8 mouse cellular contexts compared by ENCODE assay signal in the genomic region with DNA sequence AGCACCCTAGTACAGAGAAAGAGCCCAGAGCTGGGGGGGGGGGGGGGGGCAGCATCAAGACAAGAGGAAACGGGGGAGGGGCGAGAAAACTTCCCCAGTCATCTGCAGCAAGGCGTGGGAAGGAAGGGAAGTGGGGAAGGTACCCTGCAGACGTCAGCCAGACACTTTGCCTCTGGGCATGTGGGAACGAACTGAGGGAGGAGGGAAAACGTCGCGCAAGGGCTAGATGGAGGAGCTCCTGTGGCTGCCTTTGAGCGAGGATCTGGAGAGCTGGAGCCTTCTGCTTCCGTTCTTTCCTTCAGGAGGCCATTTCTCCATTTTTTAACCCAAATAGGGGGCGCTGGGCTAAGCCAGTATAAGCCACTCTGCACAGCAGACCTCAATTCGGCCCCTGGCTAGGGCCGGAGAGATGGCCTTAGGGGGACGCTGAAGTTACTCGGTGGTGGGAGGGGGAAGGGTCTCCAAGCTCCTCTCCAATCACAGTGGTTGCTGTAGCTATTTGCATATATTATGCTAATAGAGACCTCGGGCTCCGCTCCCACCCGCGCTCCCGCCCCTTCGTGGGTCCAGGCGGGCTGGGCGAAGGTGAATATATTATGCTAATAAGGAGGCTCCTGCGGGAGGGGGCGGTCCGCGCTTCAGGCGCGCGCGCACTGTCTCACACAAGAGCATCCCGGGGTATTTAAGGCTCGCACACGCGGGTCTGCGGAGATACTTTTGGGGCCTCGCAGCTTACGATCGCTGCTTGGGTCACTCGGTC. TPM values are rescaled to one million over a fixed set of nuclear protein-coding genes. Genes with fewer than 3 reads are reported as not detected.
DNase-seq lines count a peak whose midpoint lies in the region; ATAC-seq and TF ChIP-seq lines count a peak whose summit lies in the region.

No protein-coding gene starts in this region.

- peak; percentile 95 for ATAC-seq in forebrain, postnatal 0 days
- peak; percentile 69 for ATAC-seq in liver, embryonic 14.5 days (ENCODE audit: insufficient read depth)
- ATAC-seq in neural tube, embryonic 11.5 days (ENCODE audit: insufficient read depth, low FRiP score, low TSS enrichment), result peak; percentile 92

- DNase-seq in 3134 (ENCODE audit: extremely low read depth, insufficient read length, low spot score), result peak; percentile 9
- peak; percentile 85 for DNase-seq in forebrain, postnatal 0 days
- DNase-seq in heart, postnatal 25 days (ENCODE audit: low spot score), result peak; percentile 64
- peak; percentile 86 to 92 for DNase-seq in kidney, postnatal 4 days
- DNase-seq in liver, embryonic 14.5 days (ENCODE audit: low read depth in 3 of 3, low spot score in 3 of 3), result peak; percentile 5 to 11 (median 7)
- DNase-seq in neural tube, embryonic 11.5 days (ENCODE audit: low spot score), result peak; percentile 85
- DNase-seq in telencephalon, adult 2 months (ENCODE audit: low read depth, low spot score), result peak; percentile 65

- peak overlapping the region; percentile 49 for H3K9ac ChIP-seq in forebrain, postnatal 0 days
- no peak overlapping the region for H3K9ac ChIP-seq in liver, embryonic 14.5 days (replicated peaks)
- H3K9ac ChIP-seq in neural tube, embryonic 11.5 days (ENCODE audit: low read length), result peak overlapping the region; percentile 39

- intact Hi-C loops in heart, postnatal 25 days (cut with DNase I), result loop anchor here (10.0 kb wide), 2 partner anchors 304 to 514 kb away; no protein-coding TSS in a partner anchor

- H3K27me3 ChIP-seq in forebrain, postnatal 0 days (ENCODE audit: insufficient read depth, low read length), result no peaks in the 10 kb centered on the region
- peaks cover 11% of the 10 kb centered on the region for H3K27me3 ChIP-seq in liver, embryonic 14.5 days (ENCODE audit: control insufficient read depth, insufficient read depth, low read length)
- H3K27me3 ChIP-seq in neural tube, embryonic 11.5 days (ENCODE audit: control insufficient read depth, insufficient read depth, low read length), result peaks cover 6% of the 10 kb centered on the region

- no peaks in the 10 kb centered on the region for H3K9me3 ChIP-seq in forebrain, postnatal 0 days (ENCODE audit: low read length)
- H3K9me3 ChIP-seq in liver, embryonic 14.5 days (ENCODE audit: control insufficient read depth, low read length), result no peaks in the 10 kb centered on the region
- no peaks in the 10 kb centered on the region for H3K9me3 ChIP-seq in neural tube, embryonic 11.5 days (ENCODE audit: control insufficient read depth, low read length)

- under 1% methylated on average over 40 of the region's 40 CpGs for WGBS in forebrain, postnatal 0 days
- WGBS in liver, embryonic 14.5 days (ENCODE audit: insufficient replicate concordance), result under 1% methylated on average over 40 of the region's 40 CpGs
- WGBS in neural tube, embryonic 11.5 days, result 0% methylated on average over 40 of the region's 40 CpGs

- H3K4me3 ChIP-seq in brown adipose tissue, adult 24 weeks (ENCODE audit: insufficient read depth, low read depth, low read length), result peak overlapping the region; percentile 50
- peak overlapping the region; percentile 60 for H3K4me3 ChIP-seq in forebrain, postnatal 0 days (ENCODE audit: low read depth, low read length)
- peak overlapping the region; percentile 29 to 44 for H3K4me3 ChIP-seq in liver, embryonic 14.5 days (ENCODE audit: insufficient read depth in 1 of 2, low read depth in 2 of 2, low read length in 2 of 2)
- H3K4me3 ChIP-seq in neural tube, embryonic 11.5 days (ENCODE audit: low read depth, low read length), result peak overlapping the region; percentile 48

- no peak overlapping the region for H3K27ac ChIP-seq in brown adipose tissue, adult 24 weeks (replicated peaks; ENCODE audit: low read depth, low read length)
- H3K27ac ChIP-seq in forebrain, postnatal 0 days (ENCODE audit: low read depth, low read length), result peak overlapping the region; percentile 64
- H3K27ac ChIP-seq in liver, embryonic 14.5 days, result no peak overlapping the region
- H3K27ac ChIP-seq in neural tube, embryonic 11.5 days (ENCODE audit: low read depth, low read length), result no peak overlapping the region

- no peak for TF ChIP-seq EP300 in liver, embryonic 14.5 days (IDR thresholded peaks at IDR 0.05; ENCODE audit: low read depth)

- H3K36me3 ChIP-seq in forebrain, postnatal 0 days (ENCODE audit: insufficient read depth), result no peaks in the 10 kb centered on the region
- no peaks in the 10 kb centered on the region for H3K36me3 ChIP-seq in liver, embryonic 14.5 days (replicated peaks; ENCODE audit: control insufficient read depth, insufficient read depth, low read depth)
- no peaks in the 10 kb centered on the region for H3K36me3 ChIP-seq in neural tube, embryonic 11.5 days (ENCODE audit: control insufficient read depth, insufficient read depth, low read length)

- TF ChIP-seq CTCF in forebrain, postnatal 0 days (IDR thresholded peaks at IDR 0.05; ENCODE audit: low read depth), result peak; percentile 35
- no peak for TF ChIP-seq CTCF in liver, embryonic 14.5 days (IDR thresholded peaks at IDR 0.05; ENCODE audit: low read depth)

- H3K4me1 ChIP-seq in brown adipose tissue, adult 24 weeks (ENCODE audit: control insufficient read depth, insufficient read depth, insufficient read length, low read length), result peaks cover 9% of the 10 kb centered on the region
- H3K4me1 ChIP-seq in forebrain, postnatal 0 days (ENCODE audit: insufficient read depth), result no peaks in the 10 kb centered on the region
- no peaks in the 10 kb centered on the region for H3K4me1 ChIP-seq in liver, embryonic 14.5 days (replicated peaks; ENCODE audit: control insufficient read depth in 2 of 2, insufficient read depth in 2 of 2, low read length in 1 of 2)
- H3K4me1 ChIP-seq in neural tube, embryonic 11.5 days (ENCODE audit: control insufficient read depth, insufficient read depth, low read length), result no peaks in the 10 kb centered on the region

- peak overlapping the region; percentile 99 for H3K4me2 ChIP-seq in forebrain, postnatal 0 days (ENCODE audit: low read depth)
- peak overlapping the region; percentile 64 for H3K4me2 ChIP-seq in liver, embryonic 14.5 days (ENCODE audit: low read depth)
- H3K4me2 ChIP-seq in neural tube, embryonic 11.5 days (ENCODE audit: low read depth), result peak overlapping the region; percentile 93

RNA-seq across cellular contexts. Expression of a gene that starts 49.1 kb away (rescaled TPM):
- not detected in 2 replicates for polyA plus RNA-seq in brown adipose tissue, adult 24 weeks (2012; ENCODE audit: insufficient read depth, insufficient read length, missing spikeins)
- 17.7 and 23.7 TPM in 2 replicates for total RNA-seq in forebrain, postnatal 0 days (2014; rRNA removed)
- polyA plus RNA-seq in forebrain, postnatal 0 days (2015; fragmentation: Nextera tagmentation; extraction: Ambion mirVana), result 2.4 and 5.7 TPM in 2 replicates
- under 1 TPM; 0.36 to 0.42 TPM for total RNA-seq in heart, postnatal 25 days (2021)
- polyA plus RNA-seq in liver, embryonic 14.5 days (2012; rRNA removed), result 0.92 and 0.94 TPM in 2 replicates
- polyA plus RNA-seq in liver, embryonic 14.5 days (2014; fragmentation: Nextera tagmentation; extraction: Ambion mirVana), result 0.94 and 1.1 TPM in 2 replicates
- polyA plus RNA-seq in neural tube, embryonic 11.5 days (2014; fragmentation: Nextera tagmentation; extraction: Ambion mirVana), result 7.2 and 10.0 TPM in 2 replicates

Comparison
In these comparisons a context has a peak if more than half of its experiments do, and no peak if none do; other contexts are left out.
1. DNase-seq: peak in every context shown above with its lines; median percentile 89 in kidney, postnatal 4 days; 85 in forebrain, postnatal 0 days; 85 in neural tube, embryonic 11.5 days; 65 in telencephalon, adult 2 months; 64 in heart, postnatal 25 days; 9 in 3134; 7 in liver, embryonic 14.5 days.